Mouse (Mus musculus) 3T3-L1 (cell line): ENCODE results near the gene Actr8.

Source experiments
- DNase-seq: peaks from one replicate; pipeline ENCODE4 v3.0.0-alpha.2; 2015; ENCODE audit warnings: low read depth, low spot score

The Actr8 gene

DNA sequence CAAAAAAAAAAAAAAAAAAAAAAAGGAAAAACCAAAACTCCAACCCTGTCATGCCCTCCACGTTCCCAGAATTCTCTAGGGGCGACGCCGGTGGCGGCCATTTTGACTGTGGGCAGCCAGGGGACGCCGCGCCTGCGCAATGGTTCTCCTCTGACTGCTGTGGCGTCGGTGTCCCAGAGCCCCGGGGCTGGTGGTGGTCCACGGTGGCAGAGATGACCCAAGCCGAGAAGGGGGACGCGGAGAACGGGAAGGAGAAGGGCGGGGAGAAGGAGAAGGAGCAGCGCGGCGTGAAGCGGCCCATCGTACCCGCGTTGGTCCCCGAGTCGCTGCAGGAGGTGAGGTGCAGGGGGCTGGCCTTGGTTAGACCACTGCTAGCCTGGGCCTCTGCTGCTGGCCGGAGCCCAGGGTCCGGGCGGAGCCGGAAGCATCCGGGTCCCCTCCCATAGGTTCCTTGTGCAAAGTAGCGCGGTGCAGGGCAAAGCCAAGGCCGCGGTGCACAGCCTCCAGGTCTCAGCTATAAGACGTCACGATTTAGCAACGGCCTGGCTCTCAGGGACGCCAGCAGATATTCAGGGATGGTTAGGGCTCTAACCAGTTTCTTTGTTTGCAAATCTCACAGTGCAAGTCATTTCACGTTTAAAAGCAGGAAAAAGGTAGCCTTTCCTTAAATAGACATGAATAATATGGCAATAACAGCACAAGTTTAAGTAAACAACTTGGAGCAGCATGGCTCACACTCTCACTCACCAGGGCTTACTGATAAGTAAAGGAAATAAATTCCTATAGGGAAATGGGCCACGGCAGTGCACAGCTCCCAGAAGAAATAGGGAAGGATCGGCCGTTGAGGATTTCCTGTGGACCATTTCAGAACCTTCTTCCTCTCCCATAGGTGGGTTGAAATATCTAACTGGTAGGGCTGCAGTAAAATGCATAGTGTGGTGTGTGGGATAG lies at the start of gene Actr8:
Gene Actr8 (plus strand): TSS at position 84 of the 951 bp plus-strand sequence.
- DNase-seq, result peak; percentile 88

DNA sequence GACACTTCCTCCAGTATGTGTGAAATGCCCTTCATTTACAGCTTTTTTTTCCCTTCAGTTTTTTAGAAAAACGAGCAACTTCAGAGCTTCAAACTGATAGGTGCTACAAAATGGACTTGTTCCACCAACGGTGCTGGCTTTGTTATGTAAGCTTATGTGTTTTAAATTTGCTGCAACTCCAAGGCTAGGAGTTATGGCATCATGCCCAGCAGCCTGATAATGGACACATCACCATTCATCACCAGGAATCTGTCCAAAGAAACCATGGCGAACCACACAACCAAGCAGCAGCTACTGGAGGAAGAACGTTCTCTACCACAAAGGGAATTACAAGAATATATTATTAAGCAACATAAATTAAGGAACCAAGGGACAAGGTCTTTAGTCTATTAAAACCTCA lies 49.2 kb upstream of the Actr8 start:
- peak; percentile 15 for DNase-seq

DNA sequence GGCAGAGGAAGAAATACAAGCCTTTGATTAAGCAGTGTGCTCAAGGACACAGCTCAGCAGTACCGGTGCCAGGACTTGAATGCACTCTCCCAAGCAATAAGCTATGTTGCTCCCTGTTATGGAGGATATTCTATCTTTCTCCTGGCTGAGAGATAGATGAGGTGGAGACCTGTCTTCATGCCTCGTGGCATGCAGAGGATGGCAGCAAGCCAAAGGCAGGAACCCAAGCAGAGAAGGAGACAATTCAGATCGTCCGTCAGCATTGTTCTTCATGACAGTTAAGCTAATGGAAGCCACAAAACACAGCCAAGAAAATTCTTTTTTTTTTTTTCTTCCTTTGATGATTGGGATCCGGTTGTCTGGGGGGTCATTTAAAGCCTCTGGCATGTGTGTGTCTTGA lies 42.6 kb upstream of the Actr8 start:
- DNase-seq, result no peak

DNA sequence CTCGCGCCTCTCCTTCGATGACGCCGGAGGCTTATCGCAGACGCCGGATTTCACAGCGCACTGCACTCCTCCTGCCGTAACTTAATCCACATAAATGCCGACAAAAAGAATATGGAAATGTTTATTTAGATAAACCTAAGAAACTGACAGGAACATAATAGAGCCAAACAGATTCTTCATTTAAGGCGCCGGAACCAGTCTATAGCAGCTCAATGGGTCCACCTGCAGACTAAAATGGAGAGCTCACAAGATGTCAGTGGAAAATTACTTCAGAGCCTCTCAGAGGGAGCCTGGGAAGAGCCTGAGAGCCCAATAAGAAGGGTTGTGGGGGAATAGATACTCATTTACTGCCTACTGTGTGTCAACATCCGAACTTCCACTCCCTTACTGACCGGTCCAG lies 40.7 kb upstream of the Actr8 start:
- DNase-seq, result no peak

DNA sequence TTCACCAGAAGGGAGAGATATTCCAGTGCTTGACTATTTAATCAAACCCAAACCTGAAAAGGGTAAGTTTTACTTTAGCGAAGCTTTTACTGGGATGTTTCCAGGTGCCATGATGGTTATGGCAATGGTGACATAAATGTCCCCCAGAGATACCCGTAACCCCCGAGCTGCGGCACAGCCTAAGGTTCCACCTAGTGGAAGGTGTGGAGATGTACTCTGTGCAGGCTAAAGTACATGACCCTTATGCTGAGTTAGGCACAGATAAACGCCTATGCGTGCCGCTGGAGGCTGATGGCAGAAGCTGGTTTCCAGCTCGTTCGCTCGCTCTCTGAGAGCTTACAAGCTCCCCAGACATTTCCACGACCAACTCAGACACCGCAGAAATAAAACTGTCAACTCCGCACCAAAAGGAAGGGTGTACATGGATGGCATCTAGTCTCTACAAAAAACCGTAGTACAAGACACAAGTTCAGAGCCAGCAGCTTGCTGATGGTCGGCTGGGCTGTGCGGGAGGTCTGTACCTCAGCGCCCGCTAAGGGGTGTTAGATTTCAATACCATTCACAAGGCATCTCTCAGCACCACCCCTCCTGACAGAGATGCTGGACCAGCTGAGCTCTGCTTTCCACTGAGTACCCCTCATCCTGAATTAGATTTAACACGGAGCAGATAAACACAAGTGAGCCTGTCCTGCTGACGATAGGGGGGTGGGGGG lies 38.4 kb upstream of the Actr8 start:
- no peak for DNase-seq

DNA sequence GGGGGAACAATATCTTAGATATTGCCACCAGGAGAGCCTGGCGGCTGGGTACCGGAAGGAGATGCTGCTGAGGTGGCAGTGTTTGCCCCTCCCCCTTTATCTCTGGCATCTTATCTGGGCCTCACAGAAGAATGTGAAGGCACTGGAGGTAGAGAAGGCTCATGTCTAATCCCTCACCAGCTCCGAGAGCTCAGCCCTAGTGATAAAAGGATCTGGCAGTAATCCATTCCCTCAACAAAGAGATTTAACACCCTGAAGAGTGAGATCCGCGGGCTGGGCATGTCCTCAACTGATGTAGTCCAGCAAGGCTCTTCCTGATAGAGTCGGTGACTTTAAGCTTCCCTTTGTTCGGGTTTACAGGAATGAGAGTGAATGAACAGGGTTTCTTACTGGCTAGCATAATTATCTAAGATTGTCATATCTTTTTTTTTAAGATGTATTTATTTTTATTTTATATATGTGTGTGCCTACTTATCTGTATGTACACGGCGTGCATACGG lies 37.8 kb upstream of the Actr8 start:
- DNase-seq, result no peak

DNA sequence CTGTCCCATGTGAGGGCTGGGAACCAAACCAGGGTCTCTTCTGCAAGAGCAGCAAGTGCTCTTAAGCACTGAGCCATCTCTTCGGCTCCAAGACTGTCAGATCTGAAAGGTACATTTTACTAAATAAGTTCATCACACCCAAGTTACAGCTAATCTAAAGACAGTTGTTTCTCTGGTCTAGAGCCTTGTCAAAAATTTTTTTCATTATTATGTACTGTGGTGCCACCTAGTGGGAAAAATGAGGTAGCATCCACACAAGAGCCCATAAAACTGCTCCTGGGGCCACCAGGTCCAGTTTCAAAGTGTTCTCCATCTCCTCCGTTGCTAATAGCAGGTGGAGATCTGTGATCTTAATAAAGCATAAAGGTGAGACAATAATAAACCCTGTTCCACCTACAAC lies 37.3 kb upstream of the Actr8 start:
- DNase-seq, result peak; percentile 42

DNA sequence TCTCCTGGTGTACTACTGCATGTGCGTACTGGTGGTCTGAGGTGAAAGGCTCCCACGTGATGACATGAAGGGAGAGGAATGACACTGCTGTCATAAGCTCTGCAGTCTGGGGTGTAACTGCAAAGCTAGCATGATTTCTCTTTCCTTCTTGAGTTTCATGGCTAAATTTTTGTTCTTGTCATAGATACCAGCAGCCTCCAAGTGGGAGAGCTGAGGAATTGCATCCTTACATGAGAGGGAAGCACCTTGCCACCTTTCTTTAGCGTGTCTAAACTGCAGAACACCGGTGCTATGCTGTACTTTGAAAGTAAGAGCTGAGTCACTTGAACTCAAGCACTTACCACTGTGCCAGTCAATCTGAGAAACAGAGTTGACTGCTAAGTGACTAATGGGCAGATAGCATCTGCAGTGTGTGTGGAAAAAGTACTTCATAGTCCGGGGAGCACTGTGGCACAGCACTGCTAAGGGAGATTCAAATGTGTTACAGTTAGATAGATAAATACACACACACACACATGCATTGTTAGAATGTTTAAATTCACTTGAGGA lies 31.3 kb upstream of the Actr8 start:
- DNase-seq, result no peak

DNA sequence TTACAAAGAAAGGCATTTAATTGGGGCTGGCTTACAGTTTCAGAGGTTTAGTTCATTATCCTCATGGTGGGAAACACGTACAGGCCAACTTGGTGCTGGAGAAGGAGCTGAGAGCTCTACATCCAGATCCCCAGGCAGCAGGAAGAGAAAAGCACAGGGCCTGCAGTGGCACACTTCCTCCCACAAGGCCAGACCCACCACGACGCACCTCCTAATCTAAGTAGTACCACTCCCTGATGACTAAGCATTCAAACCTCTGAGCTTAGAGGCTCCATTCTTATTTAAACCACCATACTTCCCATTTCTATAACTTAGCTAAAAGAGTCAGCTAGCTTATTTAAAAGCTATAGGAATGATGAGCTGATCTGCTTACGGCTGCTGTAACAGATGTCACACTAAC lies 27.3 kb upstream of the Actr8 start:
- peak; percentile 7 for DNase-seq

DNA sequence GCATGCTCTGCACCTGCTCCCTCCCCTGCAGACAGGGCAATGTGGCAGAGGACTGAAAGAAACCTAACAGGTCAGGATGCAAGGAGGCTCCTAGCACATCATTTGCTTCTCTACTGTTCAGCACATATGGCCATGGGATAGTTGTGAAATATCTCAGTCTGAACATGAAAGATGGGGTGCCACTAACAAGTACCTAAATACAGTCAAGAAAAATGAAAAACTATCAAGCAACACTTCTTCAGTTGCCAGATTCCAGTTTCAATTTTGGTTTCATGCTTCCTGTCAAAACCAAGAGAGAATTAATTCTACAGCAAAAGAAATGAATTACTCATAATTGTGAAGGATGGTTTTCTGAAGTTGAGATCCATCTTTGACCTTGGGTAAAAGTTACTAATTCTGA lies 20.7 kb upstream of the Actr8 start:
- no peak for DNase-seq

DNA sequence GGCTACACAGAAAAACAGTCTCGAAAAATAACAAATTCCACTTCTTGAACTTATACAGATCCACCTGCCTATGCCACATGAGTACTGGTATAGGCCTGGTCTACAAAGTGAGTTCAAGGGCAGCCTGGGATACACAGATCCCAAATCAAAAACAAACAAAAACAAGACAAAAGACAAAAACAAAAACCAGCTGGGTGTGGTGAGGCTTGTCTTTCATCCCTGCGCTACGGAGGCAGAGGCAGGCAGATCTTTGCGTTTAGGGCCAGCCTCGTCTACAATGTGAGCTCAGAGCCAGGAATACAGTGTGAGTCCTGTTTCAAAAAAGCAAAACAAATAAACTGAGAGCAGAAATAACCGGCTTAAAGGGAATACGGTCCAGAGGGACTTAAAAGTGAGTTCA lies 10.5 kb upstream of the Actr8 start:
- DNase-seq, result no peak

DNA sequence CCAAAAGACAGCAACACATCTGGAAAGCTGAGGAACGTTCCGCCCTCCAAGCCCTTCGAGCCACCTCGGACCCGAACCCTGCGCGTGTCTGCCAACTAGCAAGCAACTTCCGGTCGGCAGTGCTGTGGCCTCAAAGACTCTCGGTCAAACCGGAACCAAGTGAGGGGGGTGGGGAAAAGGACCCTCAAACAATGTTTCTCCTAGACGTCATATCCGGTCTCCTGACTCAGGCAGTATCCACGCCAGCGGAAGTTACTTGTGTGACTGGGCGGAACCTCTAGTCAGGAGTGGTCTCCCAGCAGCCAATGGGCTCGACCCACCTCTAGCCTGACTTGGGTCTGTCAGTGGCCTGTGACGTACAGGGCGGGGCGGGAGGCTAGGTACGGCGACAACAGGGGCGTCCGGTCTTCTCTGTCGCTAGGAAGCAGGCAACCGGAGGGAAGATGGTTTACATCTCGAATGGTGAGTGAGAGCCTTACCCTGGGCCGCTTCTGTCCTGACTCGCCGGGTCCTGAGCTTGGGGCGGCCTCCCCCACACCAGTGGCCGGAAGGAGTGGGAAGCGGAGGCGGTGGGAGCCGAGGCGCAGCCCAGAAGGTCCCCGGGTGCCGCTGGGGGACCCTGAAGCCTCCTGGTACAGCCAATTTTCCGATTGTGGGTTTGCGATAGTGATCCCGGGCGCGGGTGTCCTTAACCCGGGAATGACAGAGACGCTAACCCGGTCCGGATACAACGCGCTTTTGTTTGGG lies 9.9 kb upstream of the Actr8 start, which contains the start of gene Selenok:
Gene Selenok (plus strand): TSS at position 234 of the 747 bp plus-strand sequence.
- DNase-seq, result peak; percentile 98

DNA sequence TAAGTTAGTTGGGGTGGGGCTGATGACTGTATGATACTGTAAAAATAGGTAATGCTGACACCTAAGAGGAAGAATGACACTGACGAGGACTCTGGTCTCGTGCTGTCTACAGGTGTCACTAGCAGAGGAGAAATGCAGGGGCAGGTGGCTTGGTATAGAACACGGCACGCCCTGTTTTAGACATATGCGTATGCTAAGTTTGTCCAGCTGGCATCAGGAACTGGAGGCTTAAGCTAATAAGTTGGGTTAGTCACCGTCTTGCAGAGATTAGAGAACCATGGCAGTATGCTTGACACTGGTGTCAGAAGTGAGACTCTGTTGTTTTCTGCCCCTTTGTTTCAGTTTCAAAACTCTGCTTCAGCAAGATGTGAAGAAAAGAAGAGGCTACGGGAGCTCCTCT lies 6.7 kb upstream of the Actr8 start:
- DNase-seq, result no peak

DNA sequence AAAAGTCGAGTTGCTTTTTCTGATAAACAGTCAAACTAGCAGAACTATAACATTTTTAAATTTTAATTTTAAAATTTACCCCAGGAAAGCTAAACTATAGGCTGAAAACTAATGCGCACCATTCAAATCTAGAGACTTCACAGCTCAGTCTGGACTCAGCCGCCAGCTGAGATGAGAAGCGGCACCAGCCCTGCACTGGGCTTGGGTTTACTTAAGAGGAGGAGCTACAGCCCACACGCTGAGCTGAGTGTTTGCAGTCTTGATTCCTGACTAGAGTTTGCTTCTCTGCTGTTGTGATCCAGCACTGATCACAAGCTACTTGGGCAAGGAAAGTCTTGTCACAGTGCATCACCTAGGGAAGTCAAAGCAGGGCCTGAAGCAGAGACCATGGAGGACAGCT lies 6.1 kb upstream of the Actr8 start:
- DNase-seq, result no peak

DNA sequence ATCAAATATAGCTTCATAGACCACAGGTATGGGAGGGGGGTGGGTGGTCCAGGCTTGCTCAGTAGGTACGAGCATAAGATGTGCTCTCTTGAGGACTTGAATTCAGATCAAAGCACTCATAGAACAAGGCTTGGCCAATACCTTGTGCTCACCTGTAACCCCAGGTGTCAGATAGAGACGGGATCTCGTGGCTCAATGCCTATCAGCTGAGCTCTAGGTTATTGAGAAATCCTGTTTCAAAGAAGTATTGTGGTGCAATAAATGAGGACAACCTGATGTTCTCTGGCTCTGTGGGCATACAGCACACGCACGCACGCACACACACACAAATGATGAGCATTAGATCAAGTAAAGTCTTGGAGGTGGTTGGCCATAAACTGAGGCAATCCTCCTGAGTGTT lies 1.2 kb upstream of the Actr8 start:
- DNase-seq, result no peak

DNA sequence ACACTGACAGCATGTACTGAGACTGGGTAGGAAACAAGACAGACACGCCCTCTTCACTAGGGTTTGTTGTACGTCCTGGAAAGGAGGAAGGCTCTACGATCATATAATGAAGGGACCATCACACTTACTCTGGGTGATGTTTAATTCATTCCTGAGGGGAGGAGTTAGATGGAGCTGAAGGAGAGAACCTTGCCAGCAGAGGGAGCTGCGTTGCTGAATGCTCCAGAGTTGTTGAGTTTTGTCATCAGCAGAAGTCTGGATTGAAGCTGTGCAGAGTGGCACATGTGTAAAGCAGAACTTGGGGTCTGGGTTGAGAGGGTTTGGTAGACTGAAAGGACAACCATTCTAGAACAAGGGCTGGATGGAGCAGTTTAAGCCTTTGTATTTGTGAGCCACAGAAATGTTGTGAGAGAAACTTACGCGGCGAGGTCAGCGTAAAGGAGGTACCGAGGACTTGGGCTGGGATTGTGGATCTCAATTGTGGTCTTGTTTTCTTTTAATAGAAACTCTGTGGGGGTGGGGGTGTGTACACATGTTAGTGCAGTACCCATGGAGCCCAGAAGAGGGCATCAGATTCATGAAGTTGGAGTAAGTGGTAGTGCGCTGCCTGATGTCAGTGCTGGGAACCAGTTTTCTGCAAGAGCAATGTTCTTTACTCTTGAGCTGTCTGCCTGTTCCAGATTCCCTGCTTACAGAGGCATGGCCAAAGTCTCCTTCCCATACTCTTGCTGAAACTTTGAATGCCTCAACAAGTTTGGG lies 2.5 kb downstream of the Actr8 start:
- DNase-seq, result peak; percentile 45

DNA sequence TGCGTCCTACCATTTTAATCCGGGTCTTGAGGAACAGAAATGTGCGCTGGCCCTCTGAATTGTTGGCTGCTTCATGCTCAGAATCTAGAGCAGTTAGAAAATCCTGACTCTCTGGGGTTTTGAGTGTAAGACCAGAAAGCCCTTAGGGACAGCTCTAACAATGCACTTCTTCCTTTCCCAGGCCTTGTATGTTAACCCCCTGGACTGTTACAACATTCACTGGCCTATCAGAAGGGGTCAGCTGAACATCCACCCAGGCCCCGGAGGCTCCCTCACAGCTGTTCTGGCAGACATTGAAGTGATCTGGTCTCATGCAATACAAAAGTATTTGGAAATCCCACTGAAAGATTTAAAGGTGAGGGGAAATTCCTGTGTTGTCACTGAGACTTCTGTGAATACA lies 8.0 kb downstream of the Actr8 start:
- no peak for DNase-seq

DNA sequence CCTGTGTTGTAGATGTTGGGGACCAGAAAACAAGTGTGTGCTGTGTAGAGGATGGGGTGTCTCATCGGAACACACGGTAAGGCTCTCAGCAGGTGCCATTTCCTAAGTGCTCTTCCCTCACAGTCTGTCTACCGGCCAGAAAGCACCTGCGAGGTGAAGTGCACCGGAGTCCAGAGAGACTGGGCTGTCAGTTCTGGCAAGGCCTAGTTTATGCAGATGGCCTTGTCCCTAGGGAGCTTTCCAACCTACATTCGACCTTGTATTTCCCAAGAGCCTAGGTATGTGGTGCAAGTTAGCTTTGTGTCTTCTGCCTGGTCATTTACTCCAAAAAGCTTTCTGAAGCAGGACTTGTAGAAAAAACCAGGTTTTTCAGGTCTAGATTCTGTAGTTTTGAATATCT lies 9.1 kb downstream of the Actr8 start:
- no peak for DNase-seq

DNA sequence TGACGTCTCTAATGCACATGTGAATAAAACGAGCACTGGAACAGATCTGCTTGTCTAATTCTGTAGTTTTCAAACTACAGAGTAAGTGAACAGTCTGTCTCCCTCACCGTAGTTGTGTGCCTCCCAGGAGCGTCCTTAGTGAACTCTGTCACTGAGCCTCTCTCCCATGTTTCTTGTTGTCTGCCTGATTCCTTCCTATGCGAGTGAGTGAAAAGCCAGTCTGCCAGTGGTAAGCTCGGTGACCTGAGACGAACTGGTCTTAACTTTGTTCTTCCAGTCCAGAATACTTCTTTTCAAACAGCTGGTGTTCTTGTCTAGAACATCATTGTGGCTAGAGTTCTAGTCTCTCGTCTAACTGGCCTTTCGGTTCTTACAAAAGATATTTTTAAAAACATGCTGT lies 9.6 kb downstream of the Actr8 start:
- DNase-seq, result no peak

DNA sequence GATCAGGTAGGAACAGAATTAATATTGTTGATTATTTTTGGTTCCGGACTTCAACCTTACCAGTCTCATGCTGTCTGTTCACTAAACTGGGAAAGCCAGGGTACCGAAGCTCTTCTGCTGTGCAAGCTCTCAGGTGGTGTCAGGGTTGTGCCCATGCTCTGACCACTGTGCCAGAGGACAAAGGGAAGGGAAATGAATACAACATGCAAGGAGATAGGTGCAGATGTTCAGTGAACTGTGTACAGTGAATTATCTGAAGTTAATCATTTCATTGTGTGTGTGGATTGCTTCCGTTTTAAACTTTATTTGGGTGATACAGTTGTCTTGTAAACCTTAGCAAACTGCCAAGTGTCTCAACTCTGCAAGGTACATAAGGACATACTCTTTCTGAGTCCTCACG lies 10.2 kb downstream of the Actr8 start:
- DNase-seq, result no peak

DNA sequence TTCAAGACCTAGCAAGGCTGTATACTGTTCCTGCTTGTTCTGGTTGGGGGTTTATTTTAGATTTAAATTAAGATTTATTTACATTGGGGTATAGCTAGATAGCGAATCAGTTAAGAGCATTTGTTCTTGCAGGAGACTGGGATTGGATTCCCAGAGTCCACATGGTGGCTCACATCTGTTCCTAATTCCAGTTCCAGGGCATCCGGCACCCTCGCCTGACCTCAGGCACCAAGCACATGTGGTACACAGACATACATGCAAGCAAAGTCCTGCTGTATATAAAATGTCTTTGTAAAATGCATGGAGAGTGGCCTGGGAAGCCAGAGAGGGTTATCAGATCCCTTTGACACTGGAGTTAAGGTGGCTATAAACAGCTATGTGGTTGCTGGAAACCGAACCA lies 16.8 kb downstream of the Actr8 start:
- DNase-seq, result no peak
